Mouse (Mus musculus) left cerebral cortex, adult 11 months (tissue): Measurements from ENCODE around the gene Trap1a.
"Not testable (repeated sequence)": the region's sequence is repeated elsewhere in the genome, so short reads cannot be mapped to it uniquely, and the experiment has no call there.

Experiments
- DNase-seq: peaks from one replicate; pipeline ENCODE4 v3.0.0; 2022; ENCODE audit warnings: low spot score

Trap1a gene

DNA sequence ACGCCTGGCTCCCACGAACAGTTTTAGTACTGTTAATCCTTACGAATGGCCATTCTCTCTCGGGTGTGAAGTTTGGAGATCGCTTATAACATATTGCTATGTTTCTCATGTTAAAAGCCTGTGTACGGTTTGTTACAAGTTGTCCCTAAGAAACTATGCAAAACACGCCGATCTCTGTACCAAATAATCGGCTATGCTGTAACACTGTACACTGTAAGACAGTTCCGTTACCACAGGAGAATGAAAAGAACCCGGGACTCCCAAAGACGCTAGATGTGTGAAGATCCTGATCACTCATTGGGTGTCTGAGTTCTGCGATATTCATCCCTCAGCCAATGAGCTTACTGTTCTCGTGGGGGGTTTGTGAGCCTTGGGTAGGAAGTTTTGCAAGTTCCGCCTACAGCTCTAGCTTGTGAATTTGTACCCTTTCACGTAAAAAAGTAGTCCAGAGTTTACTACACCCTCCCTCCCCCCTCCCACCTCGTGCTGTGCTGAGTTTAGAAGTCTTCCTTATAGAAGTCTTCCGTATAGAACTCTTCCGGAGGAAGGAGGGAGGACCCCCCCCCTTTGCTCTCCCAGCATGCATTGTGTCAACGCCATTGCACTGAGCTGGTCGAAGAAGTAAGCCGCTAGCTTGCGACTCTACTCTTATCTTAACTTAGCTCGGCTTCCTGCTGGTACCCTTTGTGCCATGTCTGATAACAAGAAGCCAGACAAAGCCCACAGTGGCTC is at the start of gene Trap1a:
TSS of gene Trap1a (plus strand) at position 421 of the 732 bp plus-strand sequence.
- DNase-seq, result no peak

DNA sequence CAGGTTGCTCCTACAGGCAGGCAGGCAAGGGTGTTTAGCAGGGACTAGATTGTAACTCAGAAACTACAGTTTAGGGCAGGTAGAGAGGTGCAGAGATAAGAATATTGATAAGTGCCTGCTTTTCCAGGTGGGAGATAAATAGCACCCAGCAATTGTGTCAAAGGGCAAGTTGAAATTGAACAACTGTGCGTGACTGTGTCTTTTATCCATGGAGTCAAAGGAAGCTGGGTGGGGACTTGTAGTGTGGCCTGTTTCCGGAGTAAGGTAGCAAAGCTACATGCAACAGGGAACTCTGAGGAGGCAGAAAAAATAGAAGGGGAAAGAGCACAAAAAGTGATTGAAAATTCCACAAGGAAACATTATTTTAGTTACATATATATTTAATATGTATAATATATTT is 40.4 kb upstream of the Trap1a start:
- DNase-seq, result no peak

DNA sequence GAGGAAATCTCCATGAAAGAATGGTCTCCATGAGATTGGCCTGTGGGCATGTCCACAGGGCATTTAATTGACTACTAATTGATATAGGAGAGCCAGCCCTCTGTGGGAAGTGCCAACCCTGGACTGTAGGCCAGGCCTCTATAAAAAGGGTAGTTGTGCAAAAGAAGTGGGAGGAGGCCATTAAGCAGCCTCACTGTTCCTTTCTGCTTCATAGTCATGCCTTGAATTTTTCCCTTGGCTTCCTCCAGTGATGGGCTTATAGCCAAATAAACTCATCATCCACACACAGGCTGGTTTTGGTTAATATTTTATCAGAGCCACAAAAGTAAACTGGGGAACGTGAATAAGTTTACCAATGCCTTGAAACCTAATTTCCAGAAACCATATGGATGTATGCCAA is 38.2 kb upstream of the Trap1a start:
- DNase-seq, result no peak

DNA sequence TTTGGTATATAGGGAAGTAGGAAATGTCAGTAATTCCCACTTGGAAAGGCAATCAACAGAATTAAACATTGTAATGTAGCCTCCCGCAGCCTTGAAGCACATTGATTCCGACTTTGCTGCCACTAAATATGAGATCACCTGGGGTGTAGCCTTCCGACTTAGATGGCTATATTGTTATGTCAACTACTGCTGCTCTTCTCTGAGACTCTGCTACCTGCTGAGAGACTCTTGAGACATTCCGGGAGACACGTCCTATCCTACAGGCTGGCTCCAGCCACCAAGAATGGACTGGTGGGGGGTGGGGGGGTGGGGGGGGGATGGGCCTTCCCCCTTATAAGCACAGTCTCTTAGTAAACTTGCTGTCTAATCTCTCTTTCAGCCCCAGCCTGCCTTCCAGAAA is 16.1 kb upstream of the Trap1a start:
- not testable (repeated sequence) for DNase-seq

DNA sequence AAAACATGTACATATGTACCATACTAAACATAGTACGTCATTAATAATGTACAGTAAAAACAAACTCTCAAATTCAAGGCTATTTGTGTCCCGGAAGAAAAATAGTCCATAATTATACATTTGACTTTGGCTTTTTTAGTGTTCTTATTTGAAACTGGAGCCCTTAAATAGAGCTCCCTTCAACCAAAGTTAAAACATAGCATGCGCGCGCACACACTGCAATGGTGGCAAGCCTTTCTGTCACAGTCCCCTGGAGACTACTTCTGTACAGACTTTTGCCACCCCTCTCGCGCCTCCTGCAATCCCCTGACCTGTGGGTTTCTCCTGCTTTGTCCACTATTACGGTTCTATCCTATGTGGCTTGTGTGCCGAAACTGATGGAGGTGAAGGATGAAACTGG is 900 bp upstream of the Trap1a start:
- no peak for DNase-seq

DNA sequence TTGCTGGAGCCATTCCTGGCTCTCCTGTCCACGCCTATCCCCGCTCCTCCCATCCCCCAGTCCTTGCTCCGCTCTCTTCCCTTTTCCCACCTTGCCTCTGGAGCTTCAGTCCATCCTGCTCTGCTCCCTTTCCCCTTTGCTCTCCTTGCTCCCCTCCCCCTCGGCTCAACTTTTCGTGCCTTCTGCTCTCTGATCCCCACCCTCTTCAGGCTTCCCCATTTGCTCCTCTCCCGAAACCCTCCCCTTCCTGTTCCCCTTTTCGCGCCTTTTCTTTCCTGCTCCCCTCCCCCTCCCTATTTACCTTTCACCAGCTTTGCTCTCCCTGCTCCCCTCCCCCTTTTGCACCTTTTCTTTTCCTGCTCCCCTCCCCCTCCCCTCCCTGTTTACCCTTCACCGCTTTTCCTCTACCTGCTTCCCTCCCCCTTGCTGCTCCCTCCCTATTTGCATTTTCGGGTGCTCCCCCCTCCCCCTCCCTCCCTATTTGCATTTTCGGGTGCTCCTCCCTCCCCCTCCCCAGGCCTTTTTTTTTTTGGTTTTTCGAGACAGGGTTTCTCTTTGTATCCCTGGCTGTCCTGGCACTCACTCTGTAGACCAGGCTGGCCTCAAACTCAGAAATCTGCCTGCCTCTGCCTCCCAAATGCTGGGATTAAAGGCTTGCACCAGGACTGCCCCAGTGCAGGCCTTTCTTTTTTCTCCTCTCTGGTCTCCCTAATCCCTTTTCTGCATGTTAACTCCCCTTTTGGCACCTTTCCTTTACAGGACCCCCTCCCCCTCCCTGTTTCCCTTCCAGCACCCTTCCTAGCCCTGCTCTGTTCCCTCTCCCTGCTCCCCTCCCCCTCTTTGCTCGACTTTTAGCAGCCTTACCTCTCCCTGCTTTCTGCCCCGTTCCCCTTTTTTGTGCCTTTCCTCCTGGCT is 1.3 kb downstream of the Trap1a start:
- no peak for DNase-seq

DNA sequence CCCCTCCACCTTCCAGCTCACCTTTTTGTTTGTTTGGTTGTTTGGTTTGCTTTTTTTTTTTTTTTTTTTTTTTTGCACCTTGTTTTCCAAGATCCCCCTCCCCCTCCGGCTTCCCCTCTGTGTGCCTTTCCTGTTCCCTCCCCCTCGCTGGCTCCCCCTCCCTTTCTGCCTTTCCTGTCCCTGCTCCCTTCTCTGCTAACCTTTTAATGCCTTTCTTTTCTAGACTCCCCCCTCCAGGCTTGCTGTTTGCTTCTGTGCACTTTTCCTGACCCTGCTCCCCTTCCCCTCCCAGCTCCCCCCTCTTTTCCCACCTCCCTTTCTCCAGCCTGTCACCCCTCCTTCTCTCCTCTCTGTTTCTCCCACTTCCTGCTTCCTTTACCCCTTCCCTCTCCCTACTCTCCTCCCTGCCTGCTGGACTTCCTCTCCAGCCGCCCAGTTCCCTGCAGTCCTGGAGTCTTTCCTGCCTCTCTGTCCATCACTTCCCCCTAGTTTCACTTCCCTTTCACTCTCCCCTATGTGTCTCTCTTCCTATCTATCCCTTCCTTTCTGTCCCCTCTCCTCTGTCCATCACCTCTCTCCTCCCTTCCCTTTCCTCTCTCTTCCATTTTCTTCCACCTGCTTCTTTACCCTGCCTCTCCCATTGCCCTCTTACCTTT is 2.1 kb downstream of the Trap1a start:
- no peak for DNase-seq

DNA sequence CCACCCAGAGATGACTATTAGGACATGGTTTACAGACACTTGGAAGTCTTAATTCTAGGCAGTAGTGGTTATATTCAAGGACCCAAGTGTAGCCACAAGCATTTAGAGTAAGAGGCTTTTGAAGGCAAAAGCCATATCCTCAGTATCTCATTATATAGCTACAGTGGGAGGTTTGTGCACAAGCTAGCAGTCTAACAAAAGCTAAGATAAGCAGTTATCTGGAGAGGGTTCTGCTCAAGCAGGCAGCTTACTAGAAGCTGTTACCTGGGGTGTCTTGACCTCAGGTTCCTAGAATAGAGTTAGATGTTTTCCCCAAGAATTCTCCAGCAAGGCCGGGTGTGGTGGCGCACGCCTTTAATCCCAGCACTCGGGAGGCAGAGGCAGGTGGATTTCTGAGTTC is 6.1 kb downstream of the Trap1a start:
- DNase-seq, result no peak

DNA sequence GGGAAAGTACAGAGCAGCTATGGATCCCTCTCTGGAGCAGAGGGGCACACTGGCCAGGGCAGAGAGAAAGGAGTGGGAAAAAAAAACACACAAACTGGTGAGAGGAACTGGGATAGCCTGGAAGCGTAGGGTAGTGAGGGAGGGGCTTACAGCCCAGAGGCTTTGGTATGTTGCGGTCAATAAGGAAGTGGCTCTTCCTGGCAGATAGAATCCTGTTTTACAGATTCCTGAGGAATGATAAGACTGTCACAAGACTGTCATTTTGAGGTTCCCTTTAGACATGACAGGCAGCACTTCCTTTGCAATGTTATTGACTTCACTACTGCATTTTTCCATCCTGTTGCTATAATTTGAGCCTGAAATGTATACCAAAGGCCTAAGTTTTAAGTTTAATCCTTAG is 7.7 kb downstream of the Trap1a start:
- no peak for DNase-seq

DNA sequence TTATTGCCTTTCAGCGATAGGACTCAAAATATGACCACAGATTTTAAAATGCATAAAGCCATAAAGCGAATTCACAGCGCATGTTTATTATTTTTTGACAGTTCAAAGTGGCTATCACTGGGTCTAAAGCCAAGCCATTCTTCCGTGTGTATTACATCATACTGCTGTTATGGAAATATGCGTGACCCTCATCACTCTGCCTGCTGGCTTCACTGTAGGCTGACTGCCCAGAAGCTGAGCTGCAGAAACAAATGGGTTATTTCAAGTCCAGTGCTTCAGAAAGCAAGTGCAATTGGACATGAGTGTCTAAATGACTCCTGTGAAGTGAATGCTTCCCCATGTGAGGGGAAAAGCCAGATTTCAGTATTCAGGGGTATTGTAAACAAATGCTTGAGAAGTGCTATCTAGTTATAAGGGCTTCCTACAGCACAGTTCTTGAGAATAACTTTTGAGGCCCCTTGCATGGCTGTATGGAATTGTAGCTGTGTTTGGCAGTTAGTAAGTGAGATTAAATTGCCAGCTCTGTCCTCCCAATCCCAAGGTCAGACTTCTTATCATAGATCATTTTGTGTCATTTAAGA is 18.8 kb downstream of the Trap1a start:
- no peak for DNase-seq

DNA sequence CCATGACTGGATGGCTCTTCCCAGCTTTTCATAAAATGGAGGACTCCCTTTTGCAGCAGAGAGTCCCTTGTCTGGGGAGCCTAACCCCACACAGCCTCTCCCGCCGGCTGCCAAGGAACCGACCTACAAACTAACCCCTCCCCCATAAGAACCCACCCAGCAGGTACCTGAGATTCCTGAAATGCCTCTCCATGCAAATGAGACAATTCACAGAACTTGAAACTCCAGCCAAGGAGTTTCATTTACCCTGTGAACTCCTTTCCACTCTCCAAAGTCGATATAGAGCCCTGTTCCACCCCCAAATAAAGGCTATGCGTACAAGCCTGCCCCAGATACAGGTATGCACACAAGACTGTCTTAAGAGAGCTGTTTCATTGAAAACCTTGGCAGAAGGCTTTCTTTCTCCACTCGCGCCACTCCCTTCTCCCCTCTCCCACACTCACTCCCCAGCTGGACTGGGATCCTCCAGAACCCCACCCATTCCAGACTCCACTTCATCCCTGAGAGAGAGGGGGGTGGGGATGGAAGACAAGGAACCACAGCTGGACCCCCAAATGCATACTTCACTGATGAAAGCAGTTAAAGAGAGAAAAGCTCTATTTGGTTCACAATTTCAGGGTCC is 24.3 kb downstream of the Trap1a start:
- DNase-seq, result no peak

DNA sequence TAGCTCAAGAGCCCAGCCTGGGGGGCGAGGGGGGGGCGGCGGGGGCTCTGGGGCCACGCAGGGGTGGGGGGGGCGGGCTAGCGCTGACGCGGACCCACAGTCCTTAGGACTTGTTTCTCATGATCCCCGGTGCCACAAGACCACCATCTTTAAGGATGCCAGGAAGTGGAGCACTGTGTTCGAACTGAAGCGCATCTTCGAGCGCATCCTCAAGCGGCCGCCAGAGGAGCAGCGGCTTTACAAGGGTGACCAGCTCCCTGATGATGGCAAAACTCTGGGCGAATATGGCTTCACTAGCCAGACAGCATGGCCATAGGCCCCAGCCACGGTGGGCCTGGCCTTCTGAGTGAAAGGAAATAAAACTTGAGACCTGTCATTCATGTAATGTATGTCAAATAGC is 24.9 kb downstream of the Trap1a start:
- no peak for DNase-seq

DNA sequence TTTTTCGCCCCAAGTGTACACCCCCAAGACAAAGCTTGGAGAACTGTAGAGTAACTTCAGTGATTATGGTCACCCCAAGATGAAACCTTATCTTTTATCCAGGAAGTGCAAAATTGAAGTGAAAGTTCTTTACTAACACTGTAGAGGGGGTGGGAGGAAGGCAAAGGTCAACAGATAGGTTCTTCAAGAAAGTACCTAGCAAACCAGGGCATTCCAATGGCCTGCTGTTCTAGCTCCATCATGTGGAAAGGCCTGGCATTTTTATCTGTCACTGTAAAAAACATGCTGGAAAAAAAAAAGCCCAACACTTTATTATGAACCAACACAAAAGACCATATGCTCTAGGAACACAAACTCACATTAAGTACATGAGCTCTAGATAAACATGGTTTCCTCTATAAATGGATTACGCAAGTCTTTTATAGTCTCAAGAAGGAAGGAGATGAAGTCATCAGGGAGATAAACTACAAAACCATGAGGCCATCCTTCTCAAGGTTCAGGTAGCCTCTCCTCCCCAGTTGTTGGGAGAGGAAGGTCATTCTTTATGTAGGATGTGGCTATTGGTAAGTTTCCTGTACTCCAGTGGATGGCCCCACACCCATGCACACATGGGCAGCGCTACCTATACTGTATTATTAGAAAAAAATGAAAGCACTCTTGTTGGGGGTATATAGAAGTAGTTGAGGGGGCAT is 33.5 kb downstream of the Trap1a start:
- no peak for DNase-seq

DNA sequence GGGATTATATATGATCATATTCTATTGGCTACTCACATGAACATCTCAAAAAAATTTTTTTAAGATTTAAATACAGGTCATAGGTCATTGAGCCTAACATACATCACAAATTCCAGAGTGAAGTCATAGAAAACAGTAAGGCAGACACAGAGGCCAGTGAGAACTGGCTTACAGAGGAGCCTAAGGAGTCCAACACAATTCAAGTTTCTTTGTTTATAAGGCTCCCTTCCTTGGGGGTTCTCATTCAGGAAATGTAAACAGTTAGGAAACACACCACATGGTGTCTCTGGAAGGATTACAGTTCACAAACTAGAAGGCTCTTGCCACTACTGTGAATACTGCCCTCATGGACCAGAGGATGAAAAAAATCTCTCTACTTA is 34.0 kb downstream of the Trap1a start:
- no peak for DNase-seq

DNA sequence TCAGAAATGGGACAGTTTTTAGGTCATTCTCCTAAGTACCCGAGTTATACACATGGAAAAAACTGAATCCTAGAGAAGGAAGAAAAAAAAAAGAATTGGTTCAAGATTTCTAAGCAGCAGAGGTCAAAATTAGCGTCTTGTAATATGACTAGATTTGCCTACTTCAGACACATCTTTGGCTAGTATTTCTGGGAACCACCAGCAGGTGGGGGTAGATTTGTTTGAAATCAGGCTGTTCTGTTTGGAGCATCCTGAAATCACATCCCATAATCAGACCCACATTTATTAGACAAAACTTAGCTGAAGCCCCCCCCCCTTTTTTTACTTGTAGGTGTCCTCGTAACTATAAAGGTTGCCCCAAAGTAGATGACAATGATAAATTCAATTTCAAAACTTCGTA is 35.6 kb downstream of the Trap1a start:
- DNase-seq, result no peak

DNA sequence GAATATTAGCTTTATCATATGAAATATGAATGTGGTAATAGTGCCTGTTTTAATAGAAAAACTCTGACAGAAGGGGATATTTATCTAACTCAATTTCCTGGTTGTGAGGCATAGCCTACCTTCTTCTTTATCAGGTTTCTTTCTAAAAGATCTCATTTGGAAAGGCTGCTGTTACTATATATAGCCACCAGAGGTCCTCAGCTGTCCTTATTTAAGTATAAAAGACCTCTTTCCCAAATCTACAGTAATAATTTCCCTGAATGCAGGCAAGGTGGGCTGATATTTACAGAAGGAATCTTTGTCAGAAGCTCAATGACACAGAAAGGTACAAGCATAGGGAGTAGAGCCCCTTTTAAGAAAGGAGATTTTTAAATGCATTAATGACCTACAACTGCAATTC is 39.2 kb downstream of the Trap1a start:
- DNase-seq, result no peak
